Mouse (Mus musculus): ENCODE results near the gene Ahnak.

Ahnak gene

GRCm38 (mm10) chr19:8989066-8989566, at the start of gene Ahnak:
TSS of gene Ahnak (plus strand) at chr19:8989284.
- peak; percentile 90 for DNase-seq (ENCODE audit: extremely low read depth, insufficient read length, low spot score)

GRCm38 (mm10) chr19:8940526-8941133, 48.5 kb upstream of the Ahnak start:
- no peak for DNase-seq (ENCODE audit: extremely low read depth, insufficient read length, low spot score)

GRCm38 (mm10) chr19:8941136-8941514, 48.0 kb upstream of the Ahnak start:
- no peak for DNase-seq (ENCODE audit: extremely low read depth, insufficient read length, low spot score)

GRCm38 (mm10) chr19:8941515-8942217, 47.4 kb upstream of the Ahnak start, which contains the start of gene Mta2:
TSS of gene Mta2 (plus strand) at chr19:8941875.
- peak; percentile 98 for DNase-seq (ENCODE audit: extremely low read depth, insufficient read length, low spot score)

DNA sequence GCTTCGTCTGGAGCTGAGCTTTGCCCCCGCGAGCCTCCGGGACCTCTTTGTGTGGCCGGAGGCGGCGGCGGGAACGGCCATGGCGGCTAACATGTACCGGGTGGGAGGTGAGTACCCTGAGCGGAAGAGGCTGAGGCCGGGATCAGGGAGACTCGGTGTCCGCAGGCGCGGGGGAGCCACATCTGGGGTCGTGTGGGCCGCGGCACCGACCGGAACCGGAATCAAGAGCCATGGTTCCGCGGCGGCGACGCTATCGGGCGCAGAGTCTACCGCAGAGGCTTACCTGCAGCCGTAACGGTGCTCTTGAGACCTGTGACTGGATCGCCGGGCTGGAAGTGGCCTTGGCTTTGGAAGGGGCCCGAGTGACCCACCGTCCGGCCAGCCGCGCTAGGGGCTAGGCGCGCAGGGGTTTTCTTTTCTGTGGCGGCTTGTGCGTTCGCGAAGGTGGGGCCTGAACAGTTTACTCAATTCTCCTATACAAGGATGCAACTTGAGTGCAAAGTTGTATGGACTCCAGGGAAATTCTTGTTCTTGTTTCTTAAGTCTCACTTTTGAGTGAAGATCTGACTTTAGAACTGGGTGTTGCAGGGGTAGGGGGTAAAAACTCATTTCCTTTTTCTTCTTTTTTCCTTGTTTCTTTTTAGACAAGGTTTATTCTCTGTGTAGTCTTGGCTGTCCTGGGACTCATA, 46.7 kb upstream of the Ahnak start:
- peak; percentile 72 for DNase-seq (ENCODE audit: extremely low read depth, insufficient read length, low spot score)

GRCm38 (mm10) chr19:8943047-8943446, 46.0 kb upstream of the Ahnak start:
- no peak for DNase-seq (ENCODE audit: extremely low read depth, insufficient read length, low spot score)

DNA sequence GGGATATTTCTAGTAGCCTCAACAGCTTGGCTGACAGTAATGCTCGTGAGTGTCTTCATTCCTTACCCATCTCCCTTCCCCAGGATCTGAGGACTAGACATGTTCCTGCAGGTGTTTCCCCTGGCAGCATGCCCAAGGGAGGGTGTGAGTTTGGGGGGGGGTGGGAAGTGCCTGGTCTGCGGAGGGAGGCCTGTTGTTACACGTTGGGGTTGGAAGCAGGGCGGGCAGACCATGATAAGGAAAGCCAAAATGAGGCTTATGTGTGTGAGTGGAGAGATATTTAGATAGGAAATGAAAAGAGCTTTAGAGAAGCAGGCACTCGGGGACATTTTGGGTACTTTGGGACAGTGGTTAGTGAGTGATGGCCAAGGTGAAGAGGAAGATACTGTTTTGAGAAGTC, 45.0 kb upstream of the Ahnak start:
- no peak for DNase-seq (ENCODE audit: extremely low read depth, insufficient read length, low spot score)

DNA sequence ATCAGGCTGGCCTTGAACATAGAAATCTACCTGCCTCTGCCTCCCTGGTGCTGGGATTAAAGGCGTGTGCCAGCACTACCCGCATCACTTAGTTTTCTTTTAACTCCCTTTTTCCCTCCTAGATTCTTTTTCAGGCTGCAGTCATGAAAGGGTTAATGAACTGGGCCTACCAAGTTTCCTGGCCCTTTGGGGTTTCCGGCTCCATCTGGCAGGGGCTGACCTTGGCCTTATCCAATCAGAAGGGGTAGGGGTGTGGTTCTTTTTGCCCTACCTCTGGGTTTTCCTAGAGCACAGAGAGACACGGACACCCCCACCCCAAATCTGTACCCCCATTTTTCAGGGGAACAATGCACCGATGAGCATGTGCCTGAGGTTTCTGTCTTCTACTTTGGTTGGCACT, 44.3 kb upstream of the Ahnak start:
- no peak for DNase-seq (ENCODE audit: extremely low read depth, insufficient read length, low spot score)

DNA sequence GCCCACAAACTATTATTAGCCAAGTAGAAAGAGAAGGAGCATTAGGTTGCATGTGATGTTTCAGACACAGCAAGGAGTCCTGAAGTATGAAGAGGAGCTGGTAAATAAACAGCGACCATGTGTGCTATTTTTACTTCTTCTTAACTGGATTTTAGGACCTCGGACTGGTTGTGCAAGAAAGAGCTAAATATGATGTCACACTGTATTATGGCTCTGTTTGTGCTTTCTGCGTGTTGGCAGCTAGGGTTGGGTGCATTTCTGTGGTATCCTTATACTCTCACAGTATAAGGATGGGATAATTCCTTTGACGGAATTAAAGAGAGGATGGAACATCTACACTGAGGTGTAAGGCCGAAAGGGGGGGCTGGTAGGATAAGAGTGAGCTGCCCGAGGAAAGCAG, 43.8 kb upstream of the Ahnak start:
- DNase-seq (ENCODE audit: extremely low read depth, insufficient read length, low spot score), result no peak

GRCm38 (mm10) chr19:8946929-8947328, 42.2 kb upstream of the Ahnak start:
- DNase-seq (ENCODE audit: extremely low read depth, insufficient read length, low spot score), result no peak

GRCm38 (mm10) chr19:8950190-8950589, 38.9 kb upstream of the Ahnak start:
- no peak for DNase-seq (ENCODE audit: extremely low read depth, insufficient read length, low spot score)

DNA sequence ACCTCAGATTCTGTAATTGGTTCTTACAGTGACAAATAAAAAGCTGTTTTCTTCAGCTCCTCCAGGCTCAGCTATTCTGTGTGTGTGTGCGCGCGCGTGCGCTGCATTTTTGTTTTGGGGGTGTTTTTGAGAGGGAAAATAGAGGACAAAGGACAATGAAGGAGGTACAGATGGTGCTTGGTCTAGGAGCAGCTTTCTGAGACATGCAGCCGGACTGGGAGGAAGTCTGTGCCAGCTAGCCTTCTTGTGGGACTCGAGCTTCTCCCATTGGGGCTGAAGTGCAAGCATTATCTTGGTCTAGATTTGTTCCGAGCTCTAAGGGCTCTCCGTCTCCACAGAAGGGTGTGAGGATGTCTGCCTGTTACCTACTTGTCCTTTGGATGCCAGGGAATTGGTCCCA, 36.8 kb upstream of the Ahnak start:
- no peak for DNase-seq (ENCODE audit: extremely low read depth, insufficient read length, low spot score)

- peak; percentile 84 for DNase-seq (ENCODE audit: extremely low read depth, insufficient read length, low spot score)
Measured at GRCm38 (mm10) chr19:8953135-8954039, 35.7 kb upstream of the Ahnak start, which contains the start of gene Tut1. TSS of gene Tut1 (plus strand) at chr19:8953847.

- DNase-seq (ENCODE audit: extremely low read depth, insufficient read length, low spot score), result no peak
Measured at GRCm38 (mm10) chr19:8954171-8954570, 34.9 kb upstream of the Ahnak start.

DNA sequence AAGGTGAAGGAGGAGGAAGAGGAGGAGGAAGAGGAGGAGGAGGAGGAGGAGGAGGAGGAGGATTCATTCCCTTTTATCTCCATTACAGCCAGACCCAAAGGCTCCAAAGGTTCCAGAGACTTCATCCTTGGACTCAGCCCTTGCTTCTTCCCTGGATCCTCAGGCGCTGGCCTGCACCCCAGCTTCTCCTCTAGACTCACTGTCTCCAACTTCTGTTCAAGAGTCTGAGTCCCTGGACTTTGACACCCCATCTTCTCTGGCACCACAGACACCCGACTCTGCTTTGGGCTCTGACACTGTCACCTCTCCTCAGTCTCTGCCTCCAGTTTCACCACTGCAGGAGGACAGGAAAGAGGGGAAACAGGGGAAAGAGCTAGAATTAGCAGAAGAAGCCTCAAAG, 26.8 kb upstream of the Ahnak start:
- no peak for DNase-seq (ENCODE audit: extremely low read depth, insufficient read length, low spot score)

DNA sequence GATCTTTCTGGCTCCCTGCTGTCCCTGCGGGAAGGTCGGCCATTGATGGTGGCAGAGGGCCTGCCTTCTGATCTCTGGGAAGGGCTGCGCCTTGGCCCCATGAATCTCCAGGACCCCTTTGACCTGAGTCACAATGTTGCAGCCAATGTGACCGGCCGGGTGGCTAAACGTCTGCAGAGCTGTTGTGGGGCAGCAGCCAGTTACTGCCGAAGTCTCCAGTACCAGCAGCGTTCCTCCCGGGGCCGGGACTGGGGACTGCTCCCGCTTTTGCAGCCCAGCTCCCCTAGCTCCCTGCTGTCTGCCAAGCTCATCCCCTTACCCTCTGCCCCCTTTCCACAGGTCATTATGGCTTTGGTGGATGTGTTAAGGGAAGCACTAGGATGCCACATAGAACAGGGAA, 24.0 kb upstream of the Ahnak start:
- no peak for DNase-seq (ENCODE audit: extremely low read depth, insufficient read length, low spot score)

GRCm38 (mm10) chr19:8965771-8966170, 23.3 kb upstream of the Ahnak start:
- DNase-seq (ENCODE audit: extremely low read depth, insufficient read length, low spot score), result no peak

DNA sequence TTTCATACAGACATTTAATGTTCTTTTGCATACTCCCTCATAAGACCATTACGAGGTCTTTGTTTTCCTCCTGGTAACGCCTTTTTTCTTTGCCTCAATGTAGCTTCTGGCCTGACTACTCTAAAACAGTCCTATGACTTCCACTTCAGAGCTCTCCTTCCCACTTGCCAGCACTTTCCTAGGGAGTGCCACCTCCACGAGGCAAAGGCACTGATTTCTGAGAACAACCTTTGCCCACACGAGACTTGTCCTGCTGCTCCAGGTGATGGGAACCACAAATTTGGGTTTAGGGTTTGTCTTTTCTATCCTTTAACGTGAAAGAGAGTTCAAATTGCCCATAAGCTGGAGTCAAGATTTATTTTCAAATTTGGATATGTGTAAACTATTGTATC, 22.9 kb upstream of the Ahnak start:
- DNase-seq (ENCODE audit: extremely low read depth, insufficient read length, low spot score), result no peak

DNA sequence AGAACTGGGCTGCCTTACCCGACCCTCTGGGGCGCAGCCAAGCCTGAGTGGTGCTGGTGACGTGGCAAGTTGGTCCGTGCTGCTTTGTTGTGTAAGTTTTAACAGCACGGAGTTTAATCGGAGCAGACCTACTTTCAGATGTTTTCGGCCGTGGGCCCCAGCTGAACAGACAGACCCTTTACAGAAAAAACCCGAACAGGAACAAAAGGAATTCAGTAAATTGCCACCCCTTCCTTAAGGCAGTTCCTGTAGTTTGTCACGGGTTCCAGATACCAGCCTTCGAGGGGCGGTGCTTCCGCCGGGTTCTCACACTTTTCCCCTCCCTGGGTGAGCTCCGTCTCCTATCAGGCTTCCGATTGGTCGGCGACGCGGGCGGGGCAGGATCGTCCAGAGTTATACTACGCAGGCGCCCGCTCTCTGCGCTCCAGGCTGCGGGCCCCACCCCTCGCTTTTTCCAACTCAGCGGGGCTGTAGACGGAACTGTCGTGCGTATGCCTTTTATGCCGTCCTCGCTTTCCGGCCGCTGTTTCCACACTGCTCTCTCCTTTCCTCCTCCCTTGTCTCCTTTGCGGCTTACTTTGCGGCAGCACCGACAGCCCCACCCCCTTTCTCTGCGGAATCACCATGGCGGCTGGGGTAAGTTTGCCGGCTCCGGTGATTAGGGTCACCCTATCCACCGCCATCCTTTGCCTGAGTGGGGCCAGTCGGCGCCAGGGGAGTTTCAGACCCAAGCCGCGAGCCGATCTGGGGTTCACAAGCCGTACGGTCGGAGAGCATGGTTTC, 22.3 kb upstream of the Ahnak start, which contains the start of gene Eef1g:
Gene Eef1g, plus strand, starts transcription at position 452 of the 783 bp plus-strand sequence.
- DNase-seq (ENCODE audit: extremely low read depth, insufficient read length, low spot score), result peak; percentile 100

DNA sequence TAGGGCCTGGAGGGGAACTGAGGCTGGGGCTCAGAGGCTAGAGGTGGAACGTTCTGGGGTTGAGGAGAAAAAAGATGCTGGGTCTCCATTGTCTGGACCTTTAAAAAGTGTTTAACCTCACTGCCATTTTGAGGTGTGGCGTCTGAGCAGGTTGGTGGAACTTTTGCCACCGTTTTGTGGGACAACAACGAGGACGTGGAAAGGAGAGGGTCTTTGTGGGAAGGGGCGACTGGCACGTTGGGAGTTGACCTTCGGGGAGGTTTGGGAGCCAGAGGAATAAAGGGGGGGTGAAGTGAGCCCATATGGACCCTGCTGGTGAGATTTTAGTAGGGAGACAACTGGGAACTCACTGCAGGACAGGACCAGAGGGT, 21.7 kb upstream of the Ahnak start:
- no peak for DNase-seq (ENCODE audit: extremely low read depth, insufficient read length, low spot score)
